Mouse (Mus musculus) common myeloid progenitor, adult 5-6 weeks (primary cell): ENCODE data around the gene Rln3. TPM values are rescaled to one million over a fixed set of nuclear protein-coding genes. Genes with fewer than 3 reads are reported as not detected.

ENCODE experiments used
- ATAC-seq: replicated peaks from 2 replicates; pipeline ENCODE4 v1.8.0; 2016; ENCODE audit warnings: low read depth, mild to moderate bottlenecking, moderate TSS enrichment, inconsistent platforms; ENCODE audit not compliant: poor library complexity, severe bottlenecking
- total RNA-seq: library from RNA; stranded (forward); fragments of 200-1000, 187-1606 nt; gene quantifications from 2 replicates; pipeline ENCODE4 v1.2.3, GENCODE M21; 2017

The Rln3 gene
- total RNA-seq, 1 experiment from 2014 or later = not detected

- ATAC-seq = no peak
Measured at GRCm38 (mm10) chr8:83999057-83999705, 45.6 kb downstream of the Rln3 start.

GRCm38 (mm10) chr8:83998231-83999056 lies 46.4 kb downstream of the Rln3 start:
- 0 out of 2 replicates have a peak, but pooled peaks have one; percentile 36 for ATAC-seq

DNA sequence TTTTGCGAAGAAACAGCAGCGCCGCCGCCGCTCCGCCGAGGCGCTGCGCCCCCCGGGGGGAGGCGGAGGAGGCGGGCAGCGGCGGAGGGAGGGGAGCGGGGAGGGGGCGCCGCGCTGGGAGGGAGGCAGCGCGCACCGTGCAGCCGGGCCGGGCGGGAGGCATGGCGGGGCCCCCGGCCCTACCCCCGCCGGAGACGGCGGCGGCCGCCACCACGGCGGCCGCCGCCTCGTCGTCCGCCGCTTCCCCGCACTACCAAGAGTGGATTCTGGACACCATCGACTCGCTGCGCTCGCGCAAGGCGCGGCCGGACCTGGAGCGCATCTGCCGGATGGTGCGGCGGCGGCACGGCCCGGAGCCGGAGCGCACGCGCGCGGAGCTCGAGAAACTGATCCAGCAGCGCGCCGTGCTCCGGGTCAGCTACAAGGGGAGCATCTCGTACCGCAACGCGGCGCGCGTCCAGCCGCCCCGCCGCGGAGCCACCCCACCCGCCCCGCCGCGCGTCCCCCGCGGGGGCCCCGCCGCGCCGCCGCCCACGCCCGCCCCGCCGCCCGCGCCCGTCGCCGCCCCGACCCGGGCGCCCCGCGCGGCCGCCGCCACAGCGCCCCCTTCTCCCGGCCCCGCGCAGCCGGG lies 47.2 kb downstream of the Rln3 start, which contains the start of gene Samd1:
TSS of gene Samd1 (plus strand) at position 162 of the 631 bp plus-strand sequence.
- ATAC-seq = no peak

GRCm38 (mm10) chr8:83996567-83997505 lies 48.0 kb downstream of the Rln3 start:
- ATAC-seq = peak; percentile 63

- no peak for ATAC-seq
Measured at GRCm38 (mm10) chr8:83995973-83996372, 48.8 kb downstream of the Rln3 start.

GRCm38 (mm10) chr8:83994030-83994429 lies 50.8 kb downstream of the Rln3 start:
- ATAC-seq = no peak

Other genes starting within 250 kb of the Rln3 start
- 4.0 and 6.1 TPM in 2 replicates for gene Adgrl1, start 144.9 kb downstream of the Rln3 start, total RNA-seq
- gene Gm10644, start 89.8 kb downstream of the Rln3 start, total RNA-seq = 0.05 TPM in 1 of 2 replicates, not detected in the other
- gene Asf1b, start 89.5 kb downstream of the Rln3 start, total RNA-seq = 20.7 and 33.8 TPM in 2 replicates
- 26.6 and 28.1 TPM in 2 replicates for gene Prkaca, start 72.0 kb downstream of the Rln3 start, total RNA-seq
- 42.2 and 48.2 TPM in 2 replicates for gene Samd1, start 47.3 kb downstream of the Rln3 start, total RNA-seq
- 1.4 TPM in 1 of 2 replicates, not detected in the other for gene 1700067K01Rik, start 43.5 kb downstream of the Rln3 start, total RNA-seq
- not detected in 2 replicates for gene 2210011C24Rik, start 32.8 kb downstream of the Rln3 start, total RNA-seq
- not detected in 2 replicates for gene Palm3, start 23.5 kb downstream of the Rln3 start, total RNA-seq
- gene Il27ra, start 2.4 kb downstream of the Rln3 start, total RNA-seq = 5.5 and 7.5 TPM in 2 replicates
- 2.9 and 4.8 TPM in 2 replicates for gene Gm10643, start 20.1 kb upstream of the Rln3 start, total RNA-seq
- 3.1 and 5.3 TPM in 2 replicates for gene Rfx1, start 21.8 kb upstream of the Rln3 start, total RNA-seq
- 10.2 and 18.9 TPM in 2 replicates for gene Dcaf15, start 59.8 kb upstream of the Rln3 start, total RNA-seq
- not detected in 2 replicates for gene Podnl1, start 81.0 kb upstream of the Rln3 start, total RNA-seq
- gene Cc2d1a, start 102.9 kb upstream of the Rln3 start, total RNA-seq = 3.9 and 6.2 TPM in 2 replicates
- gene 4930432K21Rik, start 103.0 kb upstream of the Rln3 start, total RNA-seq = 1.3 and 1.7 TPM in 2 replicates
- gene Nanos3, start 140.2 kb upstream of the Rln3 start, total RNA-seq = not detected in 2 replicates
- 6.9 and 8.2 TPM in 2 replicates for gene Zswim4, start 192.1 kb upstream of the Rln3 start, total RNA-seq
- 55.9 and 70.9 TPM in 2 replicates for gene D8Ertd738e, start 204.7 kb upstream of the Rln3 start, total RNA-seq
- 11.9 and 18.7 TPM in 2 replicates for gene Mri1, start 212.3 kb upstream of the Rln3 start, total RNA-seq
- gene Ccdc130, start 225.4 kb upstream of the Rln3 start, total RNA-seq = 9.1 and 9.8 TPM in 2 replicates